Mouse (Mus musculus) ES-E14 (cell line): Measurements from ENCODE around the gene Tbce.

Source experiments
- ZC3H11A ChIP-seq: IDR thresholded peaks from 2 replicates; pipeline ENCODE4 v1.6.1; 2012; ENCODE audit warnings: low read depth, mild to moderate bottlenecking, inconsistent platforms, low read length, borderline replicate concordance
- ZNF384 ChIP-seq: IDR thresholded peaks from 2 replicates; pipeline ENCODE4 v1.6.1; 2012; ENCODE audit warnings: low read depth, low read length, inconsistent platforms

DNA sequence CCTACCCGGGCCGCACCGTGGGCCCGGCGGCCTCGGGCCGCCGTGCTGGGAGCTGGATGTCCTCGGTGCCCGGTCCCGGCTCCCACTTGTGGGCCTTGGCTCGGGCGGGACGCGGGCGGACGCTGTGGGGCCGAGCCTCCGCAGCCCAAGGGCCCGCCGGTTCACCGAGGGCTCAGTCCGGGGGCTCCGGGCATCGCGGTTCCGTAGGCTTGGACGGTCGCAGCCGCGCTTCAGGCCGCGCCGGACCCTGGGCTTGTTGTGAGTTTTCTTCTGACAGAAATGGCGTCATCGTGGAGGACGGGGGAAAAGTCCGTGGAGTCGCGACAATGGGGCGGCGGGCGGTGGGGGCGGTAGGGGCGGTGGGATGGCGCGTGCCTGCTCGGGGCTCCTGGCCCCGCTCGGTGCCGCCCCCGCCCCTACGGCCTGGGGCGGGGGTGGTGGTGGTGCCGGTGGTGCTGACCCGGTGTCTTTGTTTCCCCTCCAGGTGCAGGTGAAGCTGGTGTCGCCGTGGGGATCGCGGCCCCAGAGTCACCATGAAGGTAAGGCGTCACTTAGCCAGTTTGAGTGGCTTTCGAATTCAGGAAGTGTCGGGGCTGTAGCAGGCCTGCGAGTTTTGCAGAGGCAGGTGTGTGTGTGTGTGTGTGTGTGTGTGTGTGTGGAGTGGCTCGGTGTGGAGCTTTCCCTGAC is 25.0 kb upstream of the Tbce start:
- TF ChIP-seq ZC3H11A (no peak), ZNF384 (no peak)
